Mouse (Mus musculus): ENCODE results near the gene Gpr137.

GRCm38 (mm10) chr19:6974211-6975205 lies 32.2 kb upstream of the Gpr137 start, which contains the start of gene Ppp1r14b:
- TF ChIP-seq POLR2A (IDR thresholded peaks at IDR 0.05; ENCODE audit: insufficient read length, low read depth) (peak; percentile 43), MAX (IDR thresholded peaks at IDR 0.05; ENCODE audit: low read depth) (peak; percentile 40), USF1 (IDR thresholded peaks at IDR 0.05; ENCODE audit: low read depth) (peak; percentile 89), CEBPB (IDR thresholded peaks at IDR 0.05; ENCODE audit: insufficient read depth, poor library complexity, severe bottlenecking) (no peak), TCF12 (IDR thresholded peaks at IDR 0.05; ENCODE audit: insufficient read depth, poor library complexity, severe bottlenecking) (no peak)

All from myocyte (in vitro differentiated cells).